Mouse (Mus musculus) large intestine, adult 2 months (tissue): ENCODE results near the gene Npas2. TPM values are rescaled to one million over a fixed set of nuclear protein-coding genes. Genes with fewer than 3 reads are reported as not detected.

Experiments
- DNase-seq: peaks from one replicate; pipeline ENCODE4 v3.0.0-alpha.2; 2012; ENCODE audit warnings: low read depth, low spot score
- WGBS: fragments of 180-500 bp; shearing (Covaris S2); methylation state at CpG from one replicate; pipeline ENCODE4 v1.1.7; 2018; 5-methylcytosine and 5-hydroxymethylcytosine counted together
- polyA plus RNA-seq: library from polyadenylated mRNA; depleted of rRNA; stranded (reverse); fragments of >200 nt; gene quantifications from 2 replicates; pipeline ENCODE4 v1.2.3, GENCODE M21; 2012

Npas2 gene
- polyA plus RNA-seq, 1 experiment, result 13.6 TPM

GRCm38 (mm10) chr1:39206942-39207341 lies 13.4 kb downstream of the Npas2 start:
- WGBS, result 38% methylated on average over 7 of the region's 7 CpGs
- DNase-seq, result no peak

- DNase-seq, result no peak
- WGBS, result 82% methylated on average over 5 of the region's 5 CpGs
Measured at GRCm38 (mm10) chr1:39210928-39211327, 17.4 kb downstream of the Npas2 start.

- WGBS, result 60% methylated on average over 6 of the region's 6 CpGs
- no peak for DNase-seq
Measured at GRCm38 (mm10) chr1:39212982-39213381, 19.5 kb downstream of the Npas2 start.

- 86% methylated on average over 3 of the region's 3 CpGs for WGBS
- DNase-seq, result no peak
Measured at GRCm38 (mm10) chr1:39217584-39217983, 24.1 kb downstream of the Npas2 start.

GRCm38 (mm10) chr1:39228401-39228800 lies 34.9 kb downstream of the Npas2 start:
- 94% methylated on average over 5 of the region's 5 CpGs for WGBS
- DNase-seq, result no peak

- DNase-seq, result no peak
- 75% methylated on average over 3 of the region's 3 CpGs for WGBS
Measured at GRCm38 (mm10) chr1:39230021-39230420, 36.5 kb downstream of the Npas2 start.

GRCm38 (mm10) chr1:39234815-39235449 lies 41.4 kb downstream of the Npas2 start:
- WGBS, result 23% methylated on average over 11 of the region's 11 CpGs

GRCm38 (mm10) chr1:39237503-39238255 lies 44.1 kb downstream of the Npas2 start:
- WGBS, result 28% methylated on average over 9 of the region's 9 CpGs
- peak; percentile 60 for DNase-seq

More at GRCm38 (mm10) chr1:39234815-39235449, 41.4 kb downstream of the Npas2 start:
- peak; percentile 60 for DNase-seq

GRCm38 (mm10) chr1:39240860-39241584 lies 47.5 kb downstream of the Npas2 start:
- 39% methylated on average over 6 of the region's 6 CpGs for WGBS
- DNase-seq, result peak; percentile 70

GRCm38 (mm10) chr1:39244726-39245125 lies 51.2 kb downstream of the Npas2 start:
- 96% methylated on average over 1 of the region's 1 CpGs for WGBS
- no peak for DNase-seq

- 65% methylated on average over 7 of the region's 7 CpGs for WGBS
- DNase-seq, result no peak
Measured at GRCm38 (mm10) chr1:39251679-39252078, 58.1 kb downstream of the Npas2 start.

GRCm38 (mm10) chr1:39253771-39254170 lies 60.2 kb downstream of the Npas2 start:
- no peak for DNase-seq
- whole genome bisulfite sequencing, result 77% methylated on average over 4 of the region's 4 CpGs

- 90% methylated on average over 9 of the region's 9 CpGs for WGBS
- DNase-seq, result no peak
Measured at GRCm38 (mm10) chr1:39256051-39256450, 62.5 kb downstream of the Npas2 start.

- 74% methylated on average over 8 of the region's 8 CpGs for WGBS
- no peak for DNase-seq
Measured at GRCm38 (mm10) chr1:39256513-39257330, 63.2 kb downstream of the Npas2 start.

GRCm38 (mm10) chr1:39257331-39257594 lies 63.7 kb downstream of the Npas2 start:
- no peak for DNase-seq
- WGBS, result 46% methylated on average over 3 of the region's 3 CpGs

GRCm38 (mm10) chr1:39259668-39260067 lies 66.1 kb downstream of the Npas2 start:
- 27% methylated on average over 3 of the region's 3 CpGs for WGBS
- no peak for DNase-seq

GRCm38 (mm10) chr1:39260183-39260978 lies 66.8 kb downstream of the Npas2 start:
- DNase-seq, result no peak
- 74% methylated on average over 8 of the region's 8 CpGs for WGBS

GRCm38 (mm10) chr1:39266843-39267512 lies 73.4 kb downstream of the Npas2 start:
- WGBS, result 93% methylated on average over 9 of the region's 9 CpGs

GRCm38 (mm10) chr1:39272976-39273375 lies 79.4 kb downstream of the Npas2 start:
- 68% methylated on average over 6 of the region's 6 CpGs for WGBS
- no peak for DNase-seq

More at GRCm38 (mm10) chr1:39266843-39267512, 73.4 kb downstream of the Npas2 start:
- no peak for DNase-seq
